Mouse (Mus musculus): ENCODE data around the gene Kif16b.

Gene Kif16b

DNA sequence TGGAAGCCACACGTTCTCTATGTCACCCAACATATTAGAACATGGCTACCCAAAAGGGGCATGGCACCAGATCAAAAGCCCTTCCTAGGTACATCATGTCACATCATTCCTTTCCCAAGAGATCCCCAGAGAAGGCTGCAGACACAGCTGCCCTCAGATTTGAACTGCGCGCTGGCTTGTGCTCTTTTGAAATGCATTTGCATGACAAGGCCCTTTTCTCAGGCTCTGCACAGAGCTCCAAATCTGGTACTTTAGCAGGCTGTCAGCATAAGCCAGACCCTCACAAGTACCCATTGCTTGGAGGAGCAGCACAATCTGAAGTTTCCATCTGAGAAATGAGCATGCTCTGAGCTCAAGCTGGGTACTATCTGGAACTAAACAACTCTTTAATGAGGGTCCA lies 165.6 kb downstream of the Kif16b start:
- DNase-seq (ENCODE audit: inconsistent age in 2 of 2, low spot score in 1 of 2): no peak

DNA sequence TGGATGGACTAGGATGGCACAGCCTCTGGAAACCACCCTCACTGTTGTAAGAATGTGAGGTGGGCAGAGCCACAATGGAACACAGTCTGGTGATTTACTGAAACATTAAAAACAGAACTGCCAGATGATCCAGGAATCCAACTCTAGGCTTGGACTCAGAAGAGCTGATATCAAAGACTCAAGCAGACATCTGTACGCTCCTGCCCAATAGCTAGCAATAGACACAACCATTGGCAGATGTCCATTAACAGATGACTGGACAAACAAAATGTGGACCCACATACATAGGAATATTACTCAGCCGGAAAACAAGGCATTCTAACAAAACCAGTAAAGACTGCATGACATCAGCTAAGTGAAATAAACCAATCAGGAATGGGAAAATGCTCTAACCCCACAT lies 167.3 kb downstream of the Kif16b start:
- no peak for DNase-seq (ENCODE audit: inconsistent age in 2 of 2, low spot score in 1 of 2)

- peak; percentile 11 to 64 for DNase-seq (ENCODE audit: inconsistent age in 2 of 2, low spot score in 1 of 2)
Measured at GRCm38 (mm10) chr2:142732370-142732769, 169.0 kb downstream of the Kif16b start.

- peak; percentile 8 to 65 for DNase-seq (ENCODE audit: inconsistent age in 2 of 2, low spot score in 1 of 2)
Measured at GRCm38 (mm10) chr2:142731778-142732092, 169.6 kb downstream of the Kif16b start.

GRCm38 (mm10) chr2:142731016-142731777 lies 170.1 kb downstream of the Kif16b start:
- DNase-seq (ENCODE audit: inconsistent age in 2 of 2, low spot score in 1 of 2): no peak

DNA sequence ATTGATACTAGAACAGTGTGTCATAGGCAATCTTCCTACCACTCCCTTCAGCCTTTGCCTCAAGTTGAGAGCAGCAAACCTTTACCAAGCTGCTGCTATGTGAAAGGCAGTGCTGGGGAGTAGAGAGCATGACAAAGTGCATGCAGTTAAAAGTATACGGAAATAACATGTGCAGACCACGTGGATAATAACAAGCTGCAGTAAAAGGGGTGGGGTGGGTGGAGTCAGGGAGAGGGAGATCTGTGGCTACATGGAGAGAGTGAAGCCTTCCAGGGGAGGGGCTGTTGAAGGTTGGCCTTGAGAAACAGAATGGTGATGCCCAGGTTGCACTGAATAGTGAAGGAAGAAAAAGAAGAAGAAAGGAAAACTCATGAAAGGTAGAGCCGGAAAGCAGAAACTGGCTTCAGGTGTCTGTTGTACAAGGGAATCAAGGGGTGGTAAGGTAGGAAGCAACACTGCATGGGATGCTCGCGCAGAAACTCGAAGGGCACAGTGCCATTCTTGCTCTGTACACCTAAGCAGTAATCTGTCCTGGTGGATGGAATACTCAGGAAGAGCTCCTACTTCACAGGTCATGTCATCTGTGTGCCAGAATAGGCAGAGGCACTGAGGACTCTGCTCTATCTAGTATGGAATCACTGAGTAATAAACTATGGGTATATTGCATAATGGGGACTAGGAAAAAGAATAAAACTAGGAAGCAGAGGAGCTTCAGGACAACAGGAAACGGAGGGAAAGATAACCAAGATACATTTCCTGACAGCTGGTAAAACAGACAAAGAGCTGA lies 176.9 kb downstream of the Kif16b start:
- DNase-seq (ENCODE audit: inconsistent age in 2 of 2, low spot score in 1 of 2): no peak

GRCm38 (mm10) chr2:142720174-142720573 lies 181.2 kb downstream of the Kif16b start:
- no peak for DNase-seq (ENCODE audit: inconsistent age in 2 of 2, low spot score in 1 of 2)

- DNase-seq (ENCODE audit: inconsistent age in 2 of 2, low spot score in 1 of 2): no peak
Measured at GRCm38 (mm10) chr2:142718998-142719397, 182.3 kb downstream of the Kif16b start.

DNA sequence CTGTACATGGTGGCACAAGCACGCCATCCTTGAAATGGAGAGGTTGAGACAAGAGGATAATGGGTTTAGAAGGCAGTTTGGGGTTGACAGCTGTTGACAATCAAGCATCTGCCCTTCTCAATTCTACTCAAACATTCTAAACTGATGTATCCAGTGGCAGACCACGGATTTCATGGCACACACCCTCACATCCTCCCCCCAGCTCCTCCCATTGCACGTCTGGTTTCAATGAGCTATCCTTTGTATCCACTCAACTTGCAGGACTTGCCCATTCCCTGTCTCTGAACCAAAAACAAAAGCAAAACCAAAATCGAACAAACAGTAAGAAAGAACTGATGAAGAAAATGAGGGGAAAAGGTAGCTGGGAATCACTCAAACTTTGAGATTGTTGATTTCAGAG lies 183.7 kb downstream of the Kif16b start:
- no peak for DNase-seq (ENCODE audit: inconsistent age in 2 of 2, low spot score in 1 of 2)

- no peak for DNase-seq (ENCODE audit: inconsistent age in 2 of 2, low spot score in 1 of 2)
Measured at GRCm38 (mm10) chr2:142715912-142716260, 185.4 kb downstream of the Kif16b start.

- no peak for DNase-seq (ENCODE audit: inconsistent age in 2 of 2, low spot score in 1 of 2)
Measured at GRCm38 (mm10) chr2:142715186-142715911, 186.0 kb downstream of the Kif16b start.

DNA sequence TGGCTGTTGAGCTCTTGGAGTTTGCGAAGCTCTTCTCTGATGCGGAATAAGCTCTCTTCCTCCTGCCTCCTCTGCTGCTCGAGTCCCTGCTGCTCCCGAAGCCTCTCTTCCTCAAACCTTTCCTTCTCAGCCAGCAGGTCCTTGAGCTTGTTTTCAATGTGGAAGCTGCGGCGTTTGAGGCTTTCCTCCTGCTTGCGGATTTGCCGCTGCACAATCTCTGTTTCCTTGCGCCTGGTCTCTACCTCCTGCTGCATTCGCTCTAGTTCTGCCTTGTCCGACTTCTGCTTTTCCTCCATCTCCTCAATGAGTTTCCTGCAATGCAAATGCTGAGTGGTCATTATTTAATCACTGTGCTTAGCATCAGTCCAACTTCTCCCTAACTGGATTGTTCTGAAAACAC lies 188.6 kb downstream of the Kif16b start:
- DNase-seq (ENCODE audit: inconsistent age in 2 of 2, low spot score in 1 of 2): no peak

DNA sequence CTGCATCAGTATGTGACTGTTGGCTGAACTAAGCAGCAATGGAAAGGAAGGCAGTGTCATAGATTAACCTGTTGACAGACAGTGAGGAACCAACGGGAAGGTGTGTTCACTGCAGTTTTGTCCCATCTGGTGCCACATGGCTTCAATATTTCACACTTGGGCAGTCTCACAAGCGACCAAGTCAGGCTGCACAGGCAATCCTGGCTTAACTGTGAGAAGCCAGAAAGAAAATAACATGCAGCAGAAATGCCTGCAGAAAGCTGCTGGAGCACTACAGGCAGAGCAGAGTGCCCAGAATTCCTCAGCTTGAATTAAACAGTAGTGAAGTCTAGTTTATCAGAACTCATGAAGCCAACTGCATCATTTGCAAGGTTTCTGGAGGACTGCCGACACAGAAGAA lies 192.0 kb downstream of the Kif16b start:
- DNase-seq (ENCODE audit: inconsistent age in 2 of 2, low spot score in 1 of 2): no peak

- no peak for DNase-seq (ENCODE audit: inconsistent age in 2 of 2, low spot score in 1 of 2)
Measured at GRCm38 (mm10) chr2:142700689-142701088, 200.6 kb downstream of the Kif16b start.

GRCm38 (mm10) chr2:142698650-142699049 lies 202.7 kb downstream of the Kif16b start:
- DNase-seq (ENCODE audit: inconsistent age in 2 of 2, low spot score in 1 of 2): peak in 1 of 2 experiments; percentile 46

- DNase-seq (ENCODE audit: inconsistent age in 2 of 2, low spot score in 1 of 2): no peak
Measured at GRCm38 (mm10) chr2:142694936-142695331, 206.4 kb downstream of the Kif16b start.

GRCm38 (mm10) chr2:142694019-142694935 lies 207.1 kb downstream of the Kif16b start:
- DNase-seq (ENCODE audit: inconsistent age in 2 of 2, low spot score in 1 of 2): no peak

- DNase-seq (ENCODE audit: inconsistent age in 2 of 2, low spot score in 1 of 2): no peak
Measured at GRCm38 (mm10) chr2:142693461-142693860, 207.9 kb downstream of the Kif16b start.

- peak in 1 of 2 experiments; percentile 76 for DNase-seq (ENCODE audit: inconsistent age in 2 of 2, low spot score in 1 of 2)
Measured at GRCm38 (mm10) chr2:142689496-142689895, 211.8 kb downstream of the Kif16b start.

GRCm38 (mm10) chr2:142687936-142688514 lies 213.3 kb downstream of the Kif16b start:
- DNase-seq (ENCODE audit: inconsistent age in 2 of 2, low spot score in 1 of 2): peak in 1 of 2 experiments; percentile 83

Data from adrenal gland, adult (tissue).